Mouse (Mus musculus) stomach, embryonic 15.5 days (tissue): ENCODE data around the gene Gns. TPM values are rescaled to one million over a fixed set of nuclear protein-coding genes. Genes with fewer than 3 reads are reported as not detected.
A peak's percentile ranks its signal among the peaks of the same experiment; 100 is the strongest.

Source experiments
- ATAC-seq: fragments of 200-750 bp; cut with Nextera tagmentation; 2 replicates; pipeline ENCODE4 v1.8.0; 2017; ENCODE audit warnings: low read depth, moderate number of reproducible peaks, moderate TSS enrichment; ENCODE audit not compliant: insufficient read depth, low FRiP score
- H3K27ac ChIP-seq: fragments of 300-500 bp; sonication (generic); 2 replicates; pipeline ENCODE4 v1.5.1; 2015; ENCODE audit warnings: mild to moderate bottlenecking, inconsistent platforms
- H3K27me3 ChIP-seq: fragments of 300-500 bp; sonication (generic); replicated peaks from 2 replicates; pipeline ENCODE4 v1.6.1; 2015; ENCODE audit warnings: inconsistent platforms
- H3K36me3 ChIP-seq: fragments of 300-500 bp; sonication (generic); 2 replicates; pipeline ENCODE4 v1.6.1; 2015; ENCODE audit warnings: inconsistent platforms
- H3K4me1 ChIP-seq: fragments of 300-500 bp; sonication (generic); 2 replicates; pipeline ENCODE4 v1.6.1; 2015; ENCODE audit warnings: inconsistent platforms
- H3K4me2 ChIP-seq: fragments of 300-500 bp; sonication (generic); 2 replicates; pipeline ENCODE4 v1.6.1; 2015; ENCODE audit warnings: mild to moderate bottlenecking, inconsistent platforms
- H3K4me3 ChIP-seq: fragments of 300-500 bp; sonication (generic); replicated peaks from 2 replicates; pipeline ENCODE4 v1.5.1; 2015; ENCODE audit warnings: inconsistent platforms
- H3K9ac ChIP-seq: fragments of 300-500 bp; sonication (generic); 2 replicates; pipeline ENCODE4 v1.6.1; 2015; ENCODE audit warnings: inconsistent platforms
- H3K9me3 ChIP-seq: fragments of 300-500 bp; sonication (generic); 2 replicates; pipeline ENCODE4 v1.6.1; 2016; ENCODE audit warnings: inconsistent platforms
- WGBS: fragments of 180-500 bp; shearing (Covaris S2); methylation state at CpG from one replicate; pipeline ENCODE4 v1.1.7; 2015; 5-methylcytosine and 5-hydroxymethylcytosine counted together
- polyA plus RNA-seq: library from polyadenylated mRNA; unstranded; fragments of >200 nt; fragmentation: Nextera tagmentation; extraction: Ambion mirVana; gene quantifications from 2 replicates; pipeline ENCODE4 v1.2.1, GENCODE M21; 2015

Gene Gns
- polyA plus RNA-seq, 1 experiment from 2014 or later: 39.6 TPM

- H3K4me3 ChIP-seq: no peak overlapping the region
- WGBS: 78% methylated on average over 13 of the region's 13 CpGs
- H3K27ac ChIP-seq: no peak overlapping the region
- no peak overlapping the region for H3K4me2 ChIP-seq
- H3K9ac ChIP-seq: no peak overlapping the region
- peaks cover 12% of the 10 kb centered on the region for H3K4me1 ChIP-seq
- peaks cover 27% of the 10 kb centered on the region for H3K36me3 ChIP-seq
- H3K9me3 ChIP-seq: no peaks in the 10 kb centered on the region
- ATAC-seq: no peak
- no peaks in the 10 kb centered on the region for H3K27me3 ChIP-seq
These were observed 49.2 kb downstream of the Gns start for GRCm38 (mm10) chr10:121414127-121414526.

- H3K4me1 ChIP-seq: peaks cover 42% of the 10 kb centered on the region
- WGBS: 79% methylated on average over 14 of the region's 14 CpGs
These were observed 53.9 kb downstream of the Gns start for GRCm38 (mm10) chr10:121418835-121419234.

GRCm38 (mm10) chr10:121419640-121420470 is 55.0 kb downstream of the Gns start:
- Histone ChIP-seq H3K4me1 (peaks cover 42% of the 10 kb centered on the region), H3K4me2 (no peak overlapping the region)

More at GRCm38 (mm10) chr10:121418835-121419234, 53.9 kb downstream of the Gns start:
- no peak for ATAC-seq
- Histone ChIP-seq H3K27ac (peak overlapping the region; percentile 7; the same call in 1 of the 2 replicates), H3K36me3 (peaks cover 13% of the 10 kb centered on the region), H3K4me2 (no peak overlapping the region), H3K9me3 (no peaks in the 10 kb centered on the region), H3K27me3 (no peaks in the 10 kb centered on the region), H3K9ac (peak overlapping the region; percentile 16; the same call in 1 of the 2 replicates), H3K4me3 (no peak overlapping the region)

GRCm38 (mm10) chr10:121421023-121421422 is 56.1 kb downstream of the Gns start:
- Histone ChIP-seq H3K27me3 (no peaks in the 10 kb centered on the region), H3K36me3 (0 out of 2 replicates have a peak, but pooled peaks cover 4% of the 10 kb centered on the region), H3K27ac (no peak overlapping the region), H3K9me3 (no peaks in the 10 kb centered on the region), H3K4me3 (no peak overlapping the region), H3K4me1 (peaks cover 45% of the 10 kb centered on the region), H3K4me2 (no peak overlapping the region), H3K9ac (no peak overlapping the region)
- 67% methylated on average over 9 of the region's 9 CpGs for WGBS
- ATAC-seq: no peak

More at GRCm38 (mm10) chr10:121419640-121420470, 55.0 kb downstream of the Gns start:
- no peaks in the 10 kb centered on the region for H3K27me3 ChIP-seq
- H3K9ac ChIP-seq: no peak overlapping the region
- no peak overlapping the region for H3K4me3 ChIP-seq
- 42% methylated on average over 22 of the region's 22 CpGs for WGBS
- H3K9me3 ChIP-seq: no peaks in the 10 kb centered on the region
- H3K27ac ChIP-seq: no peak overlapping the region; the same call in 1 of the 2 replicates
- peaks cover 7% of the 10 kb centered on the region; the same call in 1 of the 2 replicates for H3K36me3 ChIP-seq
- ATAC-seq: peak; percentile 37

GRCm38 (mm10) chr10:121421657-121422290 is 56.9 kb downstream of the Gns start:
- ATAC-seq: no peak
- Histone ChIP-seq H3K27me3 (no peaks in the 10 kb centered on the region), H3K9ac (no peak overlapping the region), H3K4me3 (no peak overlapping the region), H3K36me3 (no peaks in the 10 kb centered on the region), H3K4me2 (no peak overlapping the region), H3K27ac (no peak overlapping the region), H3K9me3 (no peaks in the 10 kb centered on the region), H3K4me1 (peaks cover 46% of the 10 kb centered on the region)
- 90% methylated on average over 11 of the region's 11 CpGs for WGBS

- H3K27me3 ChIP-seq: no peaks in the 10 kb centered on the region
These were observed 57.4 kb downstream of the Gns start for GRCm38 (mm10) chr10:121422294-121422693.

GRCm38 (mm10) chr10:121423541-121424349 is 58.9 kb downstream of the Gns start:
- Histone ChIP-seq H3K4me1 (peaks cover 56% of the 10 kb centered on the region), H3K9me3 (no peaks in the 10 kb centered on the region), H3K27me3 (no peaks in the 10 kb centered on the region), H3K27ac (no peak overlapping the region), H3K36me3 (no peaks in the 10 kb centered on the region), H3K4me2 (no peak overlapping the region), H3K4me3 (no peak overlapping the region), H3K9ac (no peak overlapping the region)
- no peak for ATAC-seq
- WGBS: 80% methylated on average over 16 of the region's 16 CpGs

More at GRCm38 (mm10) chr10:121422294-121422693, 57.4 kb downstream of the Gns start:
- Histone ChIP-seq H3K4me2 (no peak overlapping the region), H3K9ac (no peak overlapping the region), H3K4me3 (no peak overlapping the region), H3K27ac (no peak overlapping the region), H3K9me3 (no peaks in the 10 kb centered on the region), H3K36me3 (no peaks in the 10 kb centered on the region), H3K4me1 (peaks cover 46% of the 10 kb centered on the region)
- WGBS: 94% methylated on average over 6 of the region's 6 CpGs
- no peak for ATAC-seq

- Histone ChIP-seq H3K9ac (no peak overlapping the region), H3K27ac (no peak overlapping the region), H3K4me2 (no peak overlapping the region), H3K36me3 (no peaks in the 10 kb centered on the region), H3K4me1 (peaks cover 53% of the 10 kb centered on the region), H3K27me3 (no peaks in the 10 kb centered on the region), H3K9me3 (no peaks in the 10 kb centered on the region), H3K4me3 (no peak overlapping the region)
- ATAC-seq: no peak
- WGBS: 72% methylated on average over 3 of the region's 3 CpGs
These were observed 59.6 kb downstream of the Gns start for GRCm38 (mm10) chr10:121424455-121424854.

GRCm38 (mm10) chr10:121425079-121425478 is 60.2 kb downstream of the Gns start:
- peak overlapping the region; percentile 64; the same call in 1 of the 2 replicates for H3K27ac ChIP-seq
- no peaks in the 10 kb centered on the region for H3K36me3 ChIP-seq
- no peak overlapping the region for H3K4me3 ChIP-seq
- WGBS: 80% methylated on average over 5 of the region's 5 CpGs
- H3K9me3 ChIP-seq: no peaks in the 10 kb centered on the region
- H3K4me2 ChIP-seq: no peak overlapping the region
- H3K4me1 ChIP-seq: peaks cover 53% of the 10 kb centered on the region
- H3K27me3 ChIP-seq: no peaks in the 10 kb centered on the region
- H3K9ac ChIP-seq: no peak overlapping the region
- ATAC-seq: no peak

GRCm38 (mm10) chr10:121425506-121426025 is 60.7 kb downstream of the Gns start:
- H3K9me3 ChIP-seq: no peaks in the 10 kb centered on the region
- H3K4me1 ChIP-seq: peaks cover 53% of the 10 kb centered on the region
- H3K36me3 ChIP-seq: no peaks in the 10 kb centered on the region
- H3K27ac ChIP-seq: peak overlapping the region; percentile 68; the same call in 1 of the 2 replicates
- 64% methylated on average over 14 of the region's 14 CpGs for WGBS
- H3K9ac ChIP-seq: no peak overlapping the region
- H3K4me3 ChIP-seq: no peak overlapping the region
- ATAC-seq: no peak
- H3K27me3 ChIP-seq: no peaks in the 10 kb centered on the region
- no peak overlapping the region for H3K4me2 ChIP-seq

- 27% methylated on average over 5 of the region's 5 CpGs for WGBS
- H3K4me3 ChIP-seq: no peak overlapping the region
- peaks cover 56% of the 10 kb centered on the region for H3K4me1 ChIP-seq
- no peaks in the 10 kb centered on the region for H3K27me3 ChIP-seq
- no peaks in the 10 kb centered on the region for H3K9me3 ChIP-seq
- no peak for ATAC-seq
- no peaks in the 10 kb centered on the region for H3K36me3 ChIP-seq
- peak overlapping the region; percentile 87 for H3K27ac ChIP-seq
- no peak overlapping the region for H3K4me2 ChIP-seq
- H3K9ac ChIP-seq: no peak overlapping the region
These were observed 61.7 kb downstream of the Gns start for GRCm38 (mm10) chr10:121426458-121427070.
